Mouse (Mus musculus): ENCODE results near the gene Gm10306. TPM values are rescaled to one million over a fixed set of nuclear protein-coding genes. Genes with fewer than 3 reads are reported as not detected.

Gene Gm10306
- polyA plus RNA-seq, 1 experiment from 2014 or later = not detected

GRCm38 (mm10) chr4:94557145-94557544, 799 bp downstream of the Gm10306 start:
- Histone ChIP-seq H3K36me3 (ENCODE audit: control insufficient read depth, insufficient read depth, low read length) (no peaks in the 10 kb centered on the region), H3K4me3 (ENCODE audit: low read depth, low read length) (no peak overlapping the region), H3K27me3 (ENCODE audit: control insufficient read depth, insufficient read depth, low read length) (no peaks in the 10 kb centered on the region), H3K9me3 (ENCODE audit: control insufficient read depth, low read length) (no peaks in the 10 kb centered on the region), H3K4me2 (replicated peaks; ENCODE audit: low read depth, low read length) (no peak overlapping the region), H3K9ac (ENCODE audit: low read depth, low read length) (no peak overlapping the region), H3K4me1 (replicated peaks; ENCODE audit: control insufficient read depth, insufficient read depth, low read length) (no peaks in the 10 kb centered on the region), H3K27ac (ENCODE audit: low read depth, low read length) (no peak overlapping the region)
- DNase-seq (ENCODE audit: low spot score) (no peak), ATAC-seq (ENCODE audit: low FRiP score) (peak; percentile 8)
- WGBS = 74% methylated on average over 7 of the region's 7 CpGs

- ATAC-seq (ENCODE audit: low FRiP score) (no peak), DNase-seq (ENCODE audit: low spot score) (no peak)
- H3K27ac ChIP-seq (ENCODE audit: low read depth, low read length) = no peak overlapping the region
- H3K36me3 ChIP-seq (ENCODE audit: control insufficient read depth, insufficient read depth, low read length) = no peaks in the 10 kb centered on the region
- WGBS = 50% methylated on average over 2 of the region's 2 CpGs
- no peaks in the 10 kb centered on the region for H3K4me1 ChIP-seq (replicated peaks; ENCODE audit: control insufficient read depth, insufficient read depth, low read length)
- H3K27me3 ChIP-seq (ENCODE audit: control insufficient read depth, insufficient read depth, low read length) = no peaks in the 10 kb centered on the region
- no peaks in the 10 kb centered on the region for H3K9me3 ChIP-seq (ENCODE audit: control insufficient read depth, low read length)
- H3K4me3 ChIP-seq (ENCODE audit: low read depth, low read length) = no peak overlapping the region
- H3K4me2 ChIP-seq (replicated peaks; ENCODE audit: low read depth, low read length) = no peak overlapping the region
- no peak overlapping the region for H3K9ac ChIP-seq (ENCODE audit: low read depth, low read length)
Observed at GRCm38 (mm10) chr4:94559266-94559665, 2.9 kb downstream of the Gm10306 start.

- Histone ChIP-seq H3K9ac (ENCODE audit: low read depth, low read length) (no peak overlapping the region), H3K9me3 (ENCODE audit: control insufficient read depth, low read length) (no peaks in the 10 kb centered on the region), H3K36me3 (ENCODE audit: control insufficient read depth, insufficient read depth, low read length) (no peaks in the 10 kb centered on the region), H3K4me3 (ENCODE audit: low read depth, low read length) (no peak overlapping the region), H3K27ac (ENCODE audit: low read depth, low read length) (no peak overlapping the region), H3K4me2 (replicated peaks; ENCODE audit: low read depth, low read length) (no peak overlapping the region), H3K4me1 (replicated peaks; ENCODE audit: control insufficient read depth, insufficient read depth, low read length) (no peaks in the 10 kb centered on the region), H3K27me3 (ENCODE audit: control insufficient read depth, insufficient read depth, low read length) (no peaks in the 10 kb centered on the region)
- 74% methylated on average over 1 of the region's 1 CpGs for WGBS
- no peak for DNase-seq (ENCODE audit: low spot score)
- ATAC-seq (ENCODE audit: low FRiP score) = no peak
Observed at GRCm38 (mm10) chr4:94560316-94560715, 4.0 kb downstream of the Gm10306 start.

- H3K27me3 ChIP-seq (ENCODE audit: control insufficient read depth, insufficient read depth, low read length) = no peaks in the 10 kb centered on the region
- H3K4me3 ChIP-seq (ENCODE audit: low read depth, low read length) = no peak overlapping the region
- DNase-seq (ENCODE audit: low spot score) (no peak), ATAC-seq (ENCODE audit: low FRiP score) (no peak)
- no peaks in the 10 kb centered on the region for H3K36me3 ChIP-seq (ENCODE audit: control insufficient read depth, insufficient read depth, low read length)
- H3K27ac ChIP-seq (ENCODE audit: low read depth, low read length) = no peak overlapping the region
- H3K9me3 ChIP-seq (ENCODE audit: control insufficient read depth, low read length) = no peaks in the 10 kb centered on the region
- 83% methylated on average over 7 of the region's 7 CpGs for WGBS
- no peak overlapping the region for H3K9ac ChIP-seq (ENCODE audit: low read depth, low read length)
- no peaks in the 10 kb centered on the region for H3K4me1 ChIP-seq (replicated peaks; ENCODE audit: control insufficient read depth, insufficient read depth, low read length)
- H3K4me2 ChIP-seq (replicated peaks; ENCODE audit: low read depth, low read length) = no peak overlapping the region
Observed at GRCm38 (mm10) chr4:94561954-94562648, 5.8 kb downstream of the Gm10306 start.

- DNase-seq (ENCODE audit: low spot score) = no peak
- Histone ChIP-seq H3K27me3 (ENCODE audit: control insufficient read depth, insufficient read depth, low read length) (no peaks in the 10 kb centered on the region), H3K27ac (ENCODE audit: low read depth, low read length) (no peak overlapping the region), H3K4me3 (ENCODE audit: low read depth, low read length) (no peak overlapping the region), H3K9ac (ENCODE audit: low read depth, low read length) (no peak overlapping the region), H3K4me1 (replicated peaks; ENCODE audit: control insufficient read depth, insufficient read depth, low read length) (no peaks in the 10 kb centered on the region), H3K4me2 (replicated peaks; ENCODE audit: low read depth, low read length) (no peak overlapping the region), H3K9me3 (ENCODE audit: control insufficient read depth, low read length) (no peaks in the 10 kb centered on the region), H3K36me3 (ENCODE audit: control insufficient read depth, insufficient read depth, low read length) (no peaks in the 10 kb centered on the region)
- ATAC-seq (ENCODE audit: low FRiP score) = peak; percentile 14; the same call in 1 of the 2 replicates
Observed at GRCm38 (mm10) chr4:94564297-94564696, 8.0 kb downstream of the Gm10306 start.

- H3K27ac ChIP-seq (ENCODE audit: low read depth, low read length) = no peak overlapping the region
- 0 out of 2 replicates have a peak, but pooled peaks cover 2% of the 10 kb centered on the region for H3K36me3 ChIP-seq (ENCODE audit: control insufficient read depth, insufficient read depth, low read length)
- H3K9ac ChIP-seq (ENCODE audit: low read depth, low read length) = no peak overlapping the region
- no peaks in the 10 kb centered on the region for H3K9me3 ChIP-seq (ENCODE audit: control insufficient read depth, low read length)
- H3K4me1 ChIP-seq (replicated peaks; ENCODE audit: control insufficient read depth, insufficient read depth, low read length) = no peaks in the 10 kb centered on the region
- H3K4me2 ChIP-seq (replicated peaks; ENCODE audit: low read depth, low read length) = no peak overlapping the region
- ATAC-seq (ENCODE audit: low FRiP score) = no peak
- WGBS = 91% methylated on average over 4 of the region's 4 CpGs
- no peak overlapping the region for H3K4me3 ChIP-seq (ENCODE audit: low read depth, low read length)
- DNase-seq (ENCODE audit: low spot score) = no peak
- H3K27me3 ChIP-seq (ENCODE audit: control insufficient read depth, insufficient read depth, low read length) = no peaks in the 10 kb centered on the region
Observed at GRCm38 (mm10) chr4:94572677-94573076, 16.3 kb downstream of the Gm10306 start.

GRCm38 (mm10) chr4:94591765-94592381, 35.5 kb downstream of the Gm10306 start:
- Histone ChIP-seq H3K27me3 (ENCODE audit: control insufficient read depth, insufficient read depth, low read length) (no peaks in the 10 kb centered on the region), H3K9me3 (ENCODE audit: control insufficient read depth, low read length) (no peaks in the 10 kb centered on the region), H3K4me1 (replicated peaks; ENCODE audit: control insufficient read depth, insufficient read depth, low read length) (no peaks in the 10 kb centered on the region), H3K27ac (ENCODE audit: low read depth, low read length) (no peak overlapping the region), H3K4me3 (ENCODE audit: low read depth, low read length) (no peak overlapping the region), H3K4me2 (replicated peaks; ENCODE audit: low read depth, low read length) (no peak overlapping the region), H3K36me3 (ENCODE audit: control insufficient read depth, insufficient read depth, low read length) (no peaks in the 10 kb centered on the region), H3K9ac (ENCODE audit: low read depth, low read length) (no peak overlapping the region)
- 84% methylated on average over 4 of the region's 4 CpGs for WGBS
- DNase-seq (ENCODE audit: low spot score) (no peak), ATAC-seq (ENCODE audit: low FRiP score) (no peak)

GRCm38 (mm10) chr4:94592709-94593108, 36.4 kb downstream of the Gm10306 start:
- DNase-seq (ENCODE audit: low spot score) (no peak), ATAC-seq (ENCODE audit: low FRiP score) (no peak)
- Histone ChIP-seq H3K9me3 (ENCODE audit: control insufficient read depth, low read length) (no peaks in the 10 kb centered on the region), H3K4me1 (replicated peaks; ENCODE audit: control insufficient read depth, insufficient read depth, low read length) (no peaks in the 10 kb centered on the region), H3K27me3 (ENCODE audit: control insufficient read depth, insufficient read depth, low read length) (no peaks in the 10 kb centered on the region), H3K9ac (ENCODE audit: low read depth, low read length) (no peak overlapping the region), H3K36me3 (ENCODE audit: control insufficient read depth, insufficient read depth, low read length) (no peaks in the 10 kb centered on the region), H3K27ac (ENCODE audit: low read depth, low read length) (no peak overlapping the region), H3K4me2 (replicated peaks; ENCODE audit: low read depth, low read length) (no peak overlapping the region), H3K4me3 (ENCODE audit: low read depth, low read length) (no peak overlapping the region)

- H3K9ac ChIP-seq (ENCODE audit: low read depth, low read length) = no peak overlapping the region
- no peaks in the 10 kb centered on the region for H3K9me3 ChIP-seq (ENCODE audit: control insufficient read depth, low read length)
- no peak overlapping the region for H3K4me2 ChIP-seq (replicated peaks; ENCODE audit: low read depth, low read length)
- no peak overlapping the region for H3K27ac ChIP-seq (ENCODE audit: low read depth, low read length)
- ATAC-seq (ENCODE audit: low FRiP score) = no peak
- no peak overlapping the region for H3K4me3 ChIP-seq (ENCODE audit: low read depth, low read length)
- no peaks in the 10 kb centered on the region for H3K36me3 ChIP-seq (ENCODE audit: control insufficient read depth, insufficient read depth, low read length)
- DNase-seq (ENCODE audit: low spot score) = peak; percentile 9
- H3K27me3 ChIP-seq (ENCODE audit: control insufficient read depth, insufficient read depth, low read length) = no peaks in the 10 kb centered on the region
- 92% methylated on average over 4 of the region's 4 CpGs for WGBS
- no peaks in the 10 kb centered on the region for H3K4me1 ChIP-seq (replicated peaks; ENCODE audit: control insufficient read depth, insufficient read depth, low read length)
Observed at GRCm38 (mm10) chr4:94601395-94601794, 45.0 kb downstream of the Gm10306 start.

All from hindbrain, embryonic 11.5 days (tissue).